Mouse (Mus musculus) intestine, postnatal 0 days (tissue): ENCODE measurements around the gene Dscaml1. TPM values are rescaled to one million over a fixed set of nuclear protein-coding genes. Genes with fewer than 3 reads are reported as not detected.

Experiments used
- ATAC-seq: fragments of 200-750 bp; cut with Nextera tagmentation; 2 replicates; pipeline ENCODE4 v1.8.0; 2017; ENCODE audit warnings: mild to moderate bottlenecking, moderate TSS enrichment, moderate library complexity
- H3K27ac ChIP-seq: fragments of 300-500 bp; sonication (generic); 2 replicates; pipeline ENCODE4 v1.5.1; 2014; ENCODE audit warnings: mild to moderate bottlenecking, low read depth, low read length, moderate library complexity
- H3K27me3 ChIP-seq: fragments of 300-500 bp; sonication (generic); replicated peaks from 2 replicates; pipeline ENCODE4 v1.6.1; 2014; ENCODE audit warnings: low read length, mixed read lengths; ENCODE audit not compliant: control insufficient read depth, insufficient read depth
- H3K36me3 ChIP-seq: fragments of 300-500 bp; sonication (generic); 2 replicates; pipeline ENCODE4 v1.6.1; 2014; ENCODE audit warnings: mild to moderate bottlenecking, moderate library complexity; ENCODE audit not compliant: control insufficient read depth, insufficient read depth
- H3K4me1 ChIP-seq: fragments of 300-500 bp; sonication (generic); replicated peaks from 2 replicates; pipeline ENCODE4 v1.6.1; 2014; ENCODE audit warnings: antibody characterized with exemption, low read length, mixed read lengths; ENCODE audit not compliant: control insufficient read depth, insufficient read depth
- H3K4me2 ChIP-seq: fragments of 300-500 bp; sonication (generic); replicated peaks from 2 replicates; pipeline ENCODE4 v1.6.1; 2014; ENCODE audit warnings: low read depth, mild to moderate bottlenecking, moderate library complexity
- H3K4me3 ChIP-seq: fragments of 300-500 bp; sonication (generic); 2 replicates; pipeline ENCODE4 v1.5.1; 2014; ENCODE audit warnings: low read depth, low read length
- H3K9ac ChIP-seq: fragments of 300-500 bp; sonication (generic); 2 replicates; pipeline ENCODE4 v1.6.1; 2014; ENCODE audit warnings: mild to moderate bottlenecking, low read depth, low read length
- H3K9me3 ChIP-seq: fragments of 300-500 bp; sonication (generic); 2 replicates; pipeline ENCODE4 v1.6.1; 2016; ENCODE audit warnings: mixed run types; ENCODE audit not compliant: control insufficient read depth
- CTCF ChIP-seq: sonication (generic); IDR thresholded peaks from 2 replicates; pipeline ENCODE4 v1.5.1; 2016; ENCODE audit warnings: low read depth, mild to moderate bottlenecking, control low read depth, antibody characterized with exemption, moderate library complexity
- WGBS: fragments of 180-500 bp; shearing (Covaris S2); extraction: QIAGEN DNeasy Blood & Tissue Kit; methylation state at CpG from one replicate; pipeline ENCODE4 v1.1.7; 2014; 5-methylcytosine and 5-hydroxymethylcytosine counted together
- polyA plus RNA-seq: library from polyadenylated mRNA; unstranded; fragments of >200 nt; fragmentation: Nextera tagmentation; extraction: Ambion mirVana; gene quantifications from 2 replicates; pipeline ENCODE4 v1.2.1, GENCODE M21; 2015

The Dscaml1 gene
- polyA plus RNA-seq, 1 experiment from 2014 or later = 0.09 TPM

DNA sequence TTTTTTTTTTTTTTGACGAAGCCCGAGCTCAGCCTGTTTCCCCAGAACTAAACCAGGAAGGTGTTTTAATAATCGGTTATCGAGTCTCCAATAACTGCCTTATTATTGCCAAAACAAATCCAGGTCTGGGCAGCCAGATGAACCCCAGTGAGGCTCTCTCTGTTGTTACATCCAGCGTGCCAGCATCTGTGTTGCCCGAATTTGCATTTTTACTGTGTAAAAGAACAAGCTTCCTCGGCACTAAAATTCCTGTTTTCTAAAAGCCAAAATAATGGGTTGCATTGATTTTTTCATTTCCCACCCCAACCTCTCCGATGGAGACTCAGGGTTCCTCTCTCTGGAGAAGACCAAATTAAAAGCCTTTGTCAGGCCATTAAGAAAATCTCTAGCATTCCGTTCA lies 6.7 kb downstream of the Dscaml1 start:
- H3K9me3 ChIP-seq = no peaks in the 10 kb centered on the region
- WGBS = 85% methylated on average over 9 of the region's 9 CpGs
- no peak for ATAC-seq
- H3K9ac ChIP-seq = no peak overlapping the region
- no peaks in the 10 kb centered on the region for H3K36me3 ChIP-seq
- H3K27me3 ChIP-seq = peaks cover 44% of the 10 kb centered on the region
- TF ChIP-seq CTCF = no peak
- no peak overlapping the region for H3K4me3 ChIP-seq
- H3K4me2 ChIP-seq = no peak overlapping the region
- no peaks in the 10 kb centered on the region for H3K4me1 ChIP-seq
- no peak overlapping the region for H3K27ac ChIP-seq

DNA sequence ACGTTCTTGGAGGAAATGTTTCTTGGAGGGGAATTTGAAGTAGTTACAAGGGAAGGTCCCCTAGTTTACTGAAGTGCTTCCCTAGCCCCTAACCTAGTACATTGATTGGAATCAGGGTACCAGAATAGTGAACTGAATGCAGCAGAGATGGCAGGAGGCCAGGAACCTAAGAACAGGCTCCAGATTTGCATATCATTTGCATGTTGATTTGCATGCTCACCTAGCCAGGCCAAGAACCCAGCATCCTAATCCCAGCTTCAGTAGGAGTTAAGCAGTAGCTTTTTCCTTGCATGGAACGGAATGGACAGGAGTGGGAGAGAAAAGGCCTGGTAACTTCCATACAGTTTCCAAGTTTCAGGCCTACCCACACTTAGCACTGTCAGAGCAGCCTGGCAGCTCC lies 7.7 kb downstream of the Dscaml1 start:
- H3K9me3 ChIP-seq = no peaks in the 10 kb centered on the region
- H3K4me2 ChIP-seq = no peak overlapping the region
- WGBS = 78% methylated on average over 2 of the region's 2 CpGs

DNA sequence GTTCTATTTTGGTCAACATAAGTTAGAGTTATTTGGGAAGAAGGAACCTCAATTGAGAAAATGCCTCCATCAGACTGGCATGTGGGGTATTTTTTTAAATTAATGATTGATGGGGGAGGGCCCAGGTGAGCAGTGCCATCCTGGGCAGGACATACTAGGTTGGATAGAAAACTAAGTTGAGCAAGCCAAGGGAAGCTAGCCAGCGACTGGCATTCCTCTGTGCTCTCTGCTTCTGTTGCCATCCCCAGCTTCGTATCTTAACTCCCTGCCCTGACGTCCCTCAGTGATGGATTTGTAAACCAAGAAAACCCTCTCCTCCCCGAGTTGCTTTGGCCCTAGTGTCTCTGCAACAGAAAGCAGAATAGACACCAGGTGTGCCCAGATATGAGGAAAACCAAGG lies 12.6 kb downstream of the Dscaml1 start:
- Histone ChIP-seq H3K4me3 (no peak overlapping the region), H3K4me2 (no peak overlapping the region), H3K9ac (no peak overlapping the region), H3K36me3 (no peaks in the 10 kb centered on the region), H3K27ac (no peak overlapping the region), H3K27me3 (no peaks in the 10 kb centered on the region), H3K4me1 (0 out of 2 replicates have a peak, but pooled peaks cover 3% of the 10 kb centered on the region), H3K9me3 (no peaks in the 10 kb centered on the region)
- WGBS = 70% methylated on average over 4 of the region's 4 CpGs
- no peak for ATAC-seq
- TF ChIP-seq CTCF = no peak

More for the DNA sequence above, 7.7 kb downstream of the Dscaml1 start:
- Histone ChIP-seq H3K36me3 (no peaks in the 10 kb centered on the region), H3K4me1 (no peaks in the 10 kb centered on the region), H3K9ac (no peak overlapping the region), H3K27ac (no peak overlapping the region), H3K27me3 (peaks cover 39% of the 10 kb centered on the region), H3K4me3 (no peak overlapping the region)
- no peak for TF ChIP-seq CTCF
- no peak for ATAC-seq

DNA sequence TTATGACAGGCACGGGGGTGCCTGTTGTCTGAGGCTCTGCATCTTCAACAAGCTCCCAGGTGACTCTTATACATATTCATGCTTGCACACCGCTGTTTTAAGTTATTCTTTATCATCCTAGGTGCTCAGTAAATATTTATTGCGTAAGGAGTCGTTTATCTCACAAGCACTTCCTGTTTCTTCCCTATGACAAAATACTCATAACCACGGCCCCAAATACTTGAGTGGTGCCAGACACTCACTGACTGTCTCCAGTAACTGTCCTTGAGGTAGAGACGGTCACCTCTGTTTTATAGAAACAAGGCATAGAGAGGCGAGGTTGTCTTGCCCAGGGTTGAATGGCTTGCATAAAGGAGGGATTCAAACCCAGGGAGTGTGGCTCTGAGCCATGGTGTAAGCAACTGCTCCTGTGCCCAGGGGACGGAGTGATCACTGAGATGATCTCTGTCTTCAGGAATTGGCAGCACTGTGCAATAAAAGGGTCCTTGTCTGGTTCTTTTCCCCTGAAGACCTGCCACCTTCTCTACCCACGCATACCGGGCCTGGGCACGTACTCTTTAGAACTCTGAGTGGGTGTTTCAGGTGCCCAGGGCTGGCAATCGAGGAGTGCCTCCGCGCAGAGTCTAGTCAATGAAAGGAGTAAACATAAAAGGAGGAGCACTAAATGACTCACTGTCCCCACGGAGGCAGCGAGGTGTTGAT lies 13.8 kb downstream of the Dscaml1 start:
- H3K9me3 ChIP-seq = no peaks in the 10 kb centered on the region
- no peak overlapping the region for H3K9ac ChIP-seq
- H3K4me3 ChIP-seq = no peak overlapping the region
- H3K4me1 ChIP-seq = 0 out of 2 replicates have a peak, but pooled peaks cover 3% of the 10 kb centered on the region
- ATAC-seq = no peak
- no peak overlapping the region for H3K4me2 ChIP-seq
- H3K36me3 ChIP-seq = no peaks in the 10 kb centered on the region
- 63% methylated on average over 16 of the region's 16 CpGs for WGBS
- H3K27ac ChIP-seq = no peak overlapping the region
- TF ChIP-seq CTCF = no peak
- no peaks in the 10 kb centered on the region for H3K27me3 ChIP-seq

DNA sequence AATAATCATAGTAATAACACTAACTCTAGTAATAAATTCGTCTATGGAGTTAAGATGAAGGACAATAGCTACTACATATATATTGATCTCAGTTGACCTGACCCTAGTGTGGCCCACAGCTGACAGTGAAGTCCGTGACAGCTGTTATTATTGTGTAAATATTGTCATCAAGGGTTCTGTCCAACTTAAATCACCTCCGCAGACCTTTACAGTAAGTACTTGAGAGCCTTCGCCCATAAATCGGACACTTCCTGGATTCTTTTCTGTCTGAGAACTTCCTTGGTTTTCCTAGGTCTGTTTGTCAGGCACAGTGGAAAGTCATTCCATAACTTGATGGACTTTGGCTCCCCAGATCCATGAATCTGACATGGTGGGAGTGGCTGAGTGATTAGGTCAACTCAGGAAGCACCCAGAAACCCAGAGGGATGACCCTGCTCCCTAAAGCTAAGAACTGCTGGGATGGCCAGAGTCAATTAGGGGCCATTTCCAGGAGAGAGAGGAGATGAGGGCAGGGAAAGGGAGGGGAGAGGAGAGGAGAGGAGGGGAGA lies 17.9 kb downstream of the Dscaml1 start:
- Histone ChIP-seq H3K9ac (no peak overlapping the region), H3K4me2 (no peak overlapping the region), H3K4me3 (no peak overlapping the region), H3K27ac (no peak overlapping the region; the same call in 1 of the 2 replicates), H3K27me3 (no peaks in the 10 kb centered on the region), H3K9me3 (no peaks in the 10 kb centered on the region), H3K4me1 (0 out of 2 replicates have a peak, but pooled peaks cover 3% of the 10 kb centered on the region), H3K36me3 (no peaks in the 10 kb centered on the region)
- no peak for TF ChIP-seq CTCF
- 19% methylated on average over 5 of the region's 5 CpGs for WGBS
- ATAC-seq = peak; percentile 71

DNA sequence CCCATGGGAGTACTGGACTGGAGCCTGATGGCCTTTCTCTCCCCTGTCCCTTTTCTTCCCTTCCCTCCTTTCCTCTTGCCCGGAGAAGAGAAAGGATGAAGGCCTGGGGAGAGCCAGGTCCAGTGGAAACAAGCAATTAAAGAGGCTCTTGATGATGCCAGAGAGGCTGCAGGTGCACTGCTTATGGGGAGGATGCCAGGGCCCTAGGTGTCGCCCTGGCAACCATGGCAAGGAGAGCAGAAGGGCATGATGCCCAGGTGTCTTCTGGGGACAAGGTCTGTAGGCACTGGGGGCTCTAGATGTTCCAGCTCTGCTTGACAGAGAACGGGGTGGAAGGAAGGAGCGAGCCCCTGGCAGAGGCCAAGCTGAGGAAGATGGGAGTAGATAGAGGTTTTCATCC lies 23.2 kb downstream of the Dscaml1 start:
- 92% methylated on average over 4 of the region's 4 CpGs for WGBS
- Histone ChIP-seq H3K4me3 (no peak overlapping the region), H3K27me3 (no peaks in the 10 kb centered on the region)

More for the DNA sequence above, 23.2 kb downstream of the Dscaml1 start:
- no peak for TF ChIP-seq CTCF
- H3K9me3 ChIP-seq = no peaks in the 10 kb centered on the region
- no peak overlapping the region for H3K9ac ChIP-seq
- no peaks in the 10 kb centered on the region for H3K36me3 ChIP-seq
- ATAC-seq = no peak
- no peak overlapping the region for H3K4me2 ChIP-seq
- H3K4me1 ChIP-seq = no peaks in the 10 kb centered on the region
- no peak overlapping the region for H3K27ac ChIP-seq
